Mouse (Mus musculus) lung, postnatal 0 days (tissue): ENCODE results near the gene Eral1.

Experiments used
- CTCF ChIP-seq: IDR thresholded peaks from 2 replicates; pipeline ENCODE4 v1.5.1; 2016; ENCODE audit warnings: antibody characterized with exemption, mild to moderate bottlenecking
- EP300 ChIP-seq: IDR thresholded peaks from 2 replicates; pipeline ENCODE4 v1.6.1; 2016; ENCODE audit warnings: antibody characterized with exemption, mild to moderate bottlenecking, control low read depth

DNA sequence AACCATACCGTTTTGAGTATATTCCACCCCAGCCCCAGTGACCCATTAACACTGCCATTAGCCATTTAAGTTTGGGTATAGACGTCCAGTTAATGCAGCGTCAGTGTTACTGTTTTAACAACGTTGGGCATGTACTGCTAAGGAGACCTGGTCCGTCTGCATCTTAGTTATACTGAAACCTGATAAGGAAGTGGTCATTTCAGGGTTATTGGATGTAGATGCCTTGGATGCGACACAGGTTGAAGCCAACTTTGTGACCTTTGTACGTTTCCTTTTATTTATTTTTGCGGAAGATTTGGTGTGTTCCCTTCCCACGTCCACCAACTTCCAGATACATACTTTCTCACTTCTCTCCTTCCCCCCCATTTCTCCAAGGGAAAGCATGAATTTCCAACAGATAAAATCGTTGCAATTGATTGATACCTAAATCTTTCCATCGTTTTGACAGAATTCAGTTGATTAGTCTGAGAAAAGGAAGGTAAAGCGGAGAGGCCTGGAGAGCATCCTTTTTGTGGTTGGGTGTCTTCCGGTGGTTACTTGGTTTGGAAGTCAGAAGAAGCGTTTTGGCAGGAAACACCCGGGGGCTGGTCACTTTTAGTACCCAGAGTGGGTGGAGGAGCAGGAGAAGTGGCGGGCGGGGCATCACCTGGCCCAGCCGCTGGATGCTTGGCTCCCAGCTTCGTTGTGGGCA, 34.6 kb upstream of the Eral1 start:
- TF ChIP-seq CTCF (no peak), EP300 (no peak)
